Mouse (Mus musculus) forebrain, embryonic 15.5 days (tissue): ENCODE data around the gene Tmem121. TPM values are rescaled to one million over a fixed set of nuclear protein-coding genes. Genes with fewer than 3 reads are reported as not detected.

ENCODE experiments used
- polyA plus RNA-seq: library from polyadenylated mRNA; unstranded; fragments of >200 nt; fragmentation: Nextera tagmentation; extraction: Ambion mirVana; gene quantifications from 2 replicates; pipeline ENCODE4 v1.2.1, GENCODE M21; 2015

Tmem121 gene
- polyA plus RNA-seq, 1 experiment from 2014 or later: 41.1 TPM

Other genes starting within 250 kb of the Tmem121 start
- 59.0 and 63.2 TPM in 2 replicates for gene Nudt14, start 243.8 kb upstream of the Tmem121 start, polyA plus RNA-seq
- gene Btbd6, start 209.4 kb upstream of the Tmem121 start, polyA plus RNA-seq: 46.1 and 48.1 TPM in 2 replicates
- gene Brf1, start 185.2 kb upstream of the Tmem121 start, polyA plus RNA-seq: 67.3 and 67.7 TPM in 2 replicates
- 22.6 and 24.4 TPM in 2 replicates for gene Pacs2, start 171.4 kb upstream of the Tmem121 start, polyA plus RNA-seq
- 0.18 and 0.37 TPM in 2 replicates for gene Tex22, start 111.4 kb upstream of the Tmem121 start, polyA plus RNA-seq
- gene Mta1, start 87.7 kb upstream of the Tmem121 start, polyA plus RNA-seq: 15.2 and 17.9 TPM in 2 replicates
- gene Crip2, start 45.7 kb upstream of the Tmem121 start, polyA plus RNA-seq: 407 and 414 TPM in 2 replicates
- gene Crip1, start 39.6 kb upstream of the Tmem121 start, polyA plus RNA-seq: 29.1 and 31.5 TPM in 2 replicates
- 22.6 and 24.9 TPM in 2 replicates for gene Tedc1, start 29.5 kb upstream of the Tmem121 start, polyA plus RNA-seq